Mouse (Mus musculus) heart, adult 2 months (tissue): ENCODE results near the gene Exoc3l4.

Experiments
- CTCF ChIP-seq: fragments of 200-600 bp; IDR thresholded peaks from 2 replicates; pipeline ENCODE4 v1.8.1; 2022; ENCODE audit warnings: antibody characterized with exemption, mild to moderate bottlenecking, moderate library complexity
- POLR2A ChIP-seq: fragments of 200-500 bp; IDR thresholded peaks from 2 replicates; pipeline ENCODE4 v1.6.1; 2011; ENCODE audit warnings: mild to moderate bottlenecking, low read depth, low read length, control low read depth; ENCODE audit not compliant: insufficient read depth

DNA sequence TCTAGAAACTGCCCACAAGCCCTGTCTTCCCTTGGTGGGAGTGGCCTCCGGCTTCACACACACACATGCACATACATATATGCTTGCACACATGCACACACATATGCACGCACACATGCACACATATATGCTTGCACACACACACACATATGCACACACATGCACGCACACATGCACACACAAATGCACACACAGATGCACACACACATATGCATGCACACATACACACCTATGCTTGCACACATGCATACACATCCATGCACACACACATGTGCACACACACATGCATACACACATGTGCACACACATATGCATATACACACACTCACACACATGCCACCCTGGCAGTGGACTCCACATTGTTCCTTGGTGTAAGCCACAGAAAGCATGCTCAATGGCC is 57.6 kb downstream of the Exoc3l4 start:
- TF ChIP-seq CTCF = no peak
- TF ChIP-seq POLR2A = no peak
